Mouse (Mus musculus) neutrophil, adult 5-6 weeks (primary cell): ENCODE results near the gene Zfp874b. TPM values are rescaled to one million over a fixed set of nuclear protein-coding genes. Genes with fewer than 3 reads are reported as not detected.
"Not testable (repeated sequence)": the region's sequence is repeated elsewhere in the genome, so short reads cannot be mapped to it uniquely, and the experiment has no call there.

Experiments used
- ATAC-seq: fragments of 151-379, 151-347 bp; 2 replicates; pipeline ENCODE4 v1.8.0; 2017; ENCODE audit warnings: mild to moderate bottlenecking, moderate TSS enrichment; ENCODE audit not compliant: insufficient number of reproducible peaks, poor library complexity, low FRiP score, severe bottlenecking; ENCODE audit errors: extremely low read depth
- total RNA-seq: library from RNA; stranded (forward); fragments of 200-1000 nt; gene quantifications from 2 replicates; pipeline ENCODE4 v1.2.3, GENCODE M21; 2017

Gene Zfp874b
- 17.6 and 18.2 TPM in 2 replicates for total RNA-seq

GRCm38 (mm10) chr13:67483625-67484423 lies at the start of gene Zfp874b:
Gene Zfp874b (minus strand): TSS chr13:67484258.
- peak; percentile 98 for ATAC-seq

DNA sequence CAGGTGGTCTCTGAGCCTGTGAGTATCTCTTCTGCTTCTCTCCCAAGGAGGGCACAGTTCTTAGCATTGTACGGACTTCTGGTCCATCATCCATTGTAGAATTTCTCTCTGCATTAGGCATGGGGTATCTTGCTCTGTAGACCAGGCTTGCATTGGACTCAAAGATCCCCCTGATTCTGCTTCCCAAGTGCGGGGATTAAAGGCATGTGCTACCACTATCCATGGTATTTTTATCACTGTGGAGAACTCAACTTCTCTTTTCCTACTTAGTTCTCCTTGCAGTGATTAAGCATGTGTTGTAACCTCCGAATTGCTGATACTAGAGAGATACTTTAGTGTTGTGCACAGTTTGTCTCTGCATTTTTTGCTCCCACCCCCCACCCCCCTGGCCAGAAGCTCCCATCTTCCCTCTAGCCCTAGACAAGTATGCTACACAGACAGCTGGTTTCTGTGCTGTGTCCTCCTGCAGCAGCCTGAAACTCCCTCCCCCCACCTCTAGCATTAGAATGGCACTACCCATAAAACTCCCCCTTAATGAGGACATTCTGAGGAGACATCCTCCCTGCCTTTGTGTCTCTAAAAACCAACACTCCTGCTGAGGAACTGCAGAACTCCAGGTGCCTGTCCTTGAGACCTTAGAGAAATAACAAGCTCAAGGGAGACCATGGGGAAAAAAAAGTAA lies 43.1 kb upstream of the Zfp874b start:
- no peak for ATAC-seq

GRCm38 (mm10) chr13:67525753-67526410 lies 41.8 kb upstream of the Zfp874b start, which contains the start of the genes Gm26965 and Zfp87:
Gene Gm26965 (minus strand): TSS chr13:67526151.
Gene Zfp87 (minus strand): TSS chr13:67526177.
- peak; percentile 99 for ATAC-seq

GRCm38 (mm10) chr13:67500908-67501307 lies 16.9 kb upstream of the Zfp874b start:
- ATAC-seq = no peak

- ATAC-seq = peak; percentile 87
Observed at GRCm38 (mm10) chr13:67500084-67500719, 16.1 kb upstream of the Zfp874b start, which contains the start of gene Zfp58. Gene Zfp58 (minus strand): TSS chr13:67500555.

DNA sequence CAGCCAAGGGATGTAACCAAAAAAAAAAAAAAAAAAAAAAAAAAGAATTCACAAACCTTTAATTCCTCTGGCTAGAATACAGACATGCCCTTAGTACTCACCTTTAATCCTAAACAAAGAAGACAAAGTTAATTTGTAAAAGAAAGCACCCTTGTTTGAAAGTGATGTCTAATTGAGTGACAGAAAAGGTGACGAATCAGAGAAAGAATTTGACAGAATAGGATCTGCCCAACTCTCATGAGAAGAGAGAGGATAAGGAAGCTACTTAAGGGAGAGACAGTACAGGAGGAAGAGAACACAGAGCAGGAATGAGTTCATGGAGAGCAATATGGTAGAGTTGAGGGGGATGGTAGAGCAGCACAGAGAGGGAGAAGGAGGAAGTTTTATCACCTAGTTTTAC lies 11.6 kb upstream of the Zfp874b start:
- no peak for ATAC-seq

GRCm38 (mm10) chr13:67484424-67484811 lies 360 bp upstream of the Zfp874b start:
- no peak for ATAC-seq

GRCm38 (mm10) chr13:67481528-67481927 lies 2.5 kb downstream of the Zfp874b start:
- ATAC-seq = no peak

DNA sequence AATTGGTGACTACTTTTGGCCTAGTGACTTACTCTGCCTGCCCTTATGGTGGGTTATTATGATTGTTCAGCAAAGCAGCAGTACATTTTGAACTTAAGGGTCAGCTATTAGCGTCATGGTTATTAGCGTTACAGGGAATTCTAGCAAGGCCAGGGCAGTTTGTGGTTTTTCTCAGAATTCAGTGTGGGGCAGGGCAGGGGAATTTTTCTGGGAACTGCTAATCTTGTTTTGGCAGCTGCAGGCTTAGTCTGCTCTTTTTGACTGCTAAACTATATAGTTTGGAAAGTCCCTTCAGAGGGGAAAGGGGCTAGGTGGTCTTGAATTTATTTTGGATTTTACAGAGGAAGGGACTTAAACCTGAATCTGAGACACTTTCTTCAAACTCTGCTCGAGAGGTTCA lies 14.8 kb downstream of the Zfp874b start:
- no peak for ATAC-seq

- ATAC-seq = peak; percentile 98
Observed at GRCm38 (mm10) chr13:67463506-67464185, 20.4 kb downstream of the Zfp874b start.

GRCm38 (mm10) chr13:67452021-67452309 lies 32.1 kb downstream of the Zfp874b start:
- no peak for ATAC-seq

GRCm38 (mm10) chr13:67451172-67452020 lies 32.7 kb downstream of the Zfp874b start, which contains the start of gene Zfp874a:
Gene Zfp874a (minus strand): TSS chr13:67451624.
- ATAC-seq = peak; percentile 100

- not testable (repeated sequence) for ATAC-seq
Observed at GRCm38 (mm10) chr13:67437095-67437494, 47.0 kb downstream of the Zfp874b start.

GRCm38 (mm10) chr13:67428116-67428515 lies 55.9 kb downstream of the Zfp874b start:
- ATAC-seq = no peak

GRCm38 (mm10) chr13:67425699-67426098 lies 58.4 kb downstream of the Zfp874b start:
- ATAC-seq = not testable (repeated sequence)

- not testable (repeated sequence) for ATAC-seq
Observed at GRCm38 (mm10) chr13:67422532-67422931, 61.5 kb downstream of the Zfp874b start.
